Mouse (Mus musculus): ENCODE results near the gene Knop1. TPM values are rescaled to one million over a fixed set of nuclear protein-coding genes. Genes with fewer than 3 reads are reported as not detected.

Knop1 gene
- polyA plus RNA-seq, 1 experiment = 16.4 TPM

DNA sequence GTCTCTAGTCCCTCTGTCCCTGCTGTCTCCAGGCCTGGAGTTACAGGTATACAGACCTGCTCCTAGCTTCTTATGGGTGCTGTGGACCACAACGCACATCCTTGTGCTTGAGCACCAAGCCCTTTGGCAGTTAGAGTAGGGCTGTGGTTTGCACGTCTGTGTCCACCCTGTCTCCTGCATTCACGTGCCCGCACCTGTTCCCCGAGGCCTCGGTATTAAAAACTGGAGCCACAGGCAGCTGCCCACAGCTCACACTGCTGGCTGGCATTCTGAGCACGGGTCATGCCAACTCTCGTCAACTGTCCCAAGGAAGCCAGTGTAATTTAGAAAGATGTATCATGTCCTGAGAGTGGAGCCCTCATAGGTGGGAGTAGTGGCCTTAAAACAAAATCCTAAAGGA, 60.3 kb downstream of the Knop1 start:
- Histone ChIP-seq H3K27ac (ENCODE audit: insufficient read depth, low read length) (no peak overlapping the region), H3K4me1 (ENCODE audit: control insufficient read depth, insufficient read depth, low read length) (peaks cover 2% of the 10 kb centered on the region; the same call in 1 of the 2 replicates), H3K4me3 (replicated peaks; ENCODE audit: insufficient read depth, low read depth, low read length) (no peak overlapping the region), H3K27me3 (ENCODE audit: control insufficient read depth, insufficient read depth, low read length) (no peaks in the 10 kb centered on the region)
- TF ChIP-seq CTCF (IDR thresholded peaks at IDR 0.05; ENCODE audit: borderline replicate concordance, insufficient read depth, low read depth, low read length) = no peak
- 45% methylated on average over 8 of the region's 8 CpGs for WGBS
- no peak for DNase-seq

- no peak overlapping the region for H3K4me3 ChIP-seq (replicated peaks; ENCODE audit: insufficient read depth, low read depth, low read length)
- H3K27me3 ChIP-seq (ENCODE audit: control insufficient read depth, insufficient read depth, low read length) = no peaks in the 10 kb centered on the region
- no peak overlapping the region for H3K27ac ChIP-seq (ENCODE audit: insufficient read depth, low read length)
- WGBS = 38% methylated on average over 8 of the region's 8 CpGs
- peaks cover 2% of the 10 kb centered on the region; the same call in 1 of the 2 replicates for H3K4me1 ChIP-seq (ENCODE audit: control insufficient read depth, insufficient read depth, low read length)
- DNase-seq = no peak
- TF ChIP-seq CTCF (IDR thresholded peaks at IDR 0.05; ENCODE audit: borderline replicate concordance, insufficient read depth, low read depth, low read length) (no peak), POLR2A (IDR thresholded peaks at IDR 0.05; ENCODE audit: borderline replicate concordance, insufficient read depth, low read length) (no peak)
These were observed 62.2 kb downstream of the Knop1 start for GRCm38 (mm10) chr7:118793899-118794298.

Other genes with a start within 250 kb of the Knop1 start
- 345 and 354 TPM in 2 replicates for gene Gde1, start 150.5 kb downstream of the Knop1 start, polyA plus RNA-seq (2012; rRNA removed)
- 63.1 and 72.8 TPM in 2 replicates for gene Ccp110, start 143.7 kb downstream of the Knop1 start, polyA plus RNA-seq (2012; rRNA removed)
- 72.3 and 74.3 TPM in 2 replicates for gene Vps35l, start 116.0 kb downstream of the Knop1 start, polyA plus RNA-seq (2012; rRNA removed)
- gene Iqck, start 502 bp downstream of the Knop1 start, polyA plus RNA-seq (2012; rRNA removed) = 5.9 and 7.4 TPM in 2 replicates
- 339 and 347 TPM in 2 replicates for gene Gprc5b, start 139.0 kb upstream of the Knop1 start, polyA plus RNA-seq (2012; rRNA removed)

Data from cerebellum, adult 2 months (tissue).